Mouse (Mus musculus): ENCODE measurements around the gene Cdh13.

DNA sequence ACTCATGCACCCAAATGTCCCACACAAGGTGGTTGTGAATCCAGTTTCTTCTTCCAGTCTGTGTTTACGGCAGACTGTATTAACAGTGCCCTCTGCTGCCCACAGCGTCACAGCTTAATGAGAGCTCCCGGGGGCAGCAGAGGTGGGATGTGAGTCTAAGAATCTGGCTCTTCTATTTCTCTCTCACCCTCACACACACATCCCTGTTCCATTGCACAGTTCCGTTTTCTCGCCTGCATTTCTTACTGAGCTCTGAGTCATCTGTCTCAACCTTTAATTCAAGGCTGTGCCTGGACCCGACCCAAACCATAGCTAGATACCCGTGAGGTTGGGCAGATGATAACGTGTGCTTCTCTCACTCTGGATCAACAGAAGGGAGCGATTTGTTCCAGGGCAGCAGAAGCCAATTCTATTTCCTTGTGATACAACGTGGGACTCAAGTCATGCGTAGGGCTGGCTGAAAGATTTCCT lies 46.3 kb upstream of the Cdh13 start:
- TF ChIP-seq POLR2A (IDR thresholded peaks at IDR 0.05; ENCODE audit: borderline replicate concordance, control insufficient read depth, low read depth, low read length) (no peak), CTCF (IDR thresholded peaks at IDR 0.05; ENCODE audit: control insufficient read depth, insufficient read depth, low read length) (no peak)

All from bone marrow, adult 2 months (tissue).